Mouse (Mus musculus) testis, postnatal 14 days (tissue): ENCODE results near the gene Agk.

Experiments
- DNase-seq: peaks from one replicate; pipeline ENCODE4 v3.0.0; 2021; ENCODE audit warnings: low spot score

Agk gene

DNA sequence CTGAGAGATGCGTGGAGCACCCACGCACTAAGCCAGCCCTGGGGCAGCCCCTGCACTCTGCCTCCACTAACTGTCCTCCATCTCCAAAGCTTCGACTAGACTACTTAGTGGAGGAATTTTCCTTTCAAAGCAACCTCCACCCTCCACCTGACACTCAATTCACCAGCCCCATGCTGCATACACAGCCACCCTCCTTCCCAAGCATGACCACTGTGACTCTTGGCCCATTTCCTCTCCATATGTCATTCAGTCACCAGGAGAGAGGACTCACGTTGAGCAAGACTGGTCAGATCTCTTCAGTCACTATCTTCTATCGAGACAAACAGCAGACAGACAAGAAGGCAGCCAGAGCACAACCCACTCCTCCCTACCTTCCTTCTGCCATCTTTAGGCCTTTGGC is 88.1 kb downstream of the Agk start:
- DNase-seq, result no peak

DNA sequence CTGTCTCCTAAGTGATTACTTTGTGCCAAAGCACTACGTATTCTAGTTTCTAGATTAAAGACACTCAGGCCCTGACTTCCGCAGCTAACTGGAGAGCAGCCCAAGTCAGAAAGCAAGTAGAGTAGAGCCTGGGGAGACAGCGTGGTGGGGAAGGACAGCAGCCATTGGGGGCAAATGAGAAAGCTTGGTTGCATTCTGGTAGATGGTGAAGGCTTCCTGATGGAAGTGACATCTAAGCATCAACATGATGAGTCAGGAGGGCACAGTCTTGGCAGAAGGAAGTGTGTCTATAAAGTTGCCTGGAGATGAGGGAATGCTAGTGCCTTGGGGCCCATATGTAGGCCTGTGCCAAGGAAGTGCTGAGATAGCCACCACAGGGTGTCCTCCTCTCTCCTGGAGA is 88.6 kb downstream of the Agk start:
- no peak for DNase-seq

DNA sequence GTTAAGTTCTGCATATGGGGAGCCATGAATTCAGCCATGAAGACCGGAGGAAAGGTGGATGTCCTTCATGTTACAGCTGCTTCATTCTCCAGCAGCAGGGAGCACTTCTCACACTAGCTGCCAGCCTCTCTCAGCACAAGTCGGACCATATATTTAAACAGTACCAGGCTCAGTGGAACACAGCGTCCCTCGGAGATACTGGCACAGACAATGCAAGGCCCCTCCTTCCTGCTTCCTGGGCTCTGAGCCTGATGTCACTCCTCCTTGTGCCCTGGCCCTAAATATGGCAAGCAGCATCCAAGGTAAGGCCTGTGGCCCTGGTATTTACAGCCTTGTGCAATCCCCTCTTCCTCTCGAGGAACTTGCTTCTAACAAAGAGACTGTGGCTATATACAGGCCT is 90.8 kb downstream of the Agk start:
- DNase-seq, result no peak

DNA sequence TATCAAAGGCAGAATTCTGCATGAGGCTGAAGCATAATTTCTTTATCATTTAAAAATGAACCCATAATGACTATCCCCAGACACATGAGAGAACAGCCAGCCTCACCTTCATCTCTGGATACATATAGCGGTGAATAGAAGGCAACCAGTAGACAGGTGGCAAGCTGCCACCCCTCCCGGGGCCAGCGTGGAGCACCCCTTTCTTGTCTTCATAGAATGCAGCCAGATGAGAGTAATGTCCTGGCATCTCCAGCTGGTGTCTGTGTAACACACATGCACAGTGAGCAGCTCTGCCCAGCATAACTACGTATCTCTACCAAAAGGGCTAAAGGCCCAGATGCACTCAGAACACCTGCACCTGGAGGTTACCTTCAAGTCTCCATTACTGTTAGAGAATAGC is 93.4 kb downstream of the Agk start:
- no peak for DNase-seq

DNA sequence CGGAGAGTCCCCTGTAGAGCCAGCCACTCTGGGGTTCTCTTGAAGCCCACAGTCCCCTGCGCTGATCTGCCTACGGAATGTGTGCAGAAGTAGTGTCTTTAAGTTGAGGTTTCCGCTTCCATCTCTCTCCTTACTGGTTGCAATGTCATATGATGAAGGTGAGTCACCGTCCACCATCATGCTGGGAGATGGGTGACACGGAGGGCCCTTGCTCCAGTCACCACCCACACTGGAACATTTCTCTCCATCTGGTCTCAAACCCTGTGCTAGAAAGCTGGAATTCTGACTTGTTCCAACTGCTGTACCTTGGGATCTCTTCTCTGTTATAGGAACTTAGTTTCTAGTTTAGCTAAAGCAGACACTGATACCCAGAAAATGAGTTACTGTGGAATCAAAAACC is 96.1 kb downstream of the Agk start:
- no peak for DNase-seq

DNA sequence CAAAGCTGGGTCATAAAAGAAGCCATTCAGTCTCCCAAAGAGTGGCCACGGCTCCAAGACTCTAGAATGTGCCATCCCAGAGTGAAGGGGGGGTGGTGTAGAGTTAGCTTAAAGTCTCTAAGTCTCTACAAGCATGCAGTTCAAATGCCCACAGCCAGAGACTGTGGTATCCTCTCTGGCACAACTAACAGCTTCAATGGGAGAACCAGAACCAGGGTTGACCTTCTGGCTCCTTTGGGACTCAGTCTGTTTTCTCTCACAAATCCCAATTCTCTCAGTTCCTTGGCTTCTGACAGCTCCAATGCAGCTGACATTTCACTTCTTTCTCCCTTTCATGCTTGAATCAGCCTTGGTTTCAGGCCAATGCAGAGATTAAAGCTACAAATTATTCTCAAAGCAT is 98.0 kb downstream of the Agk start:
- no peak for DNase-seq

DNA sequence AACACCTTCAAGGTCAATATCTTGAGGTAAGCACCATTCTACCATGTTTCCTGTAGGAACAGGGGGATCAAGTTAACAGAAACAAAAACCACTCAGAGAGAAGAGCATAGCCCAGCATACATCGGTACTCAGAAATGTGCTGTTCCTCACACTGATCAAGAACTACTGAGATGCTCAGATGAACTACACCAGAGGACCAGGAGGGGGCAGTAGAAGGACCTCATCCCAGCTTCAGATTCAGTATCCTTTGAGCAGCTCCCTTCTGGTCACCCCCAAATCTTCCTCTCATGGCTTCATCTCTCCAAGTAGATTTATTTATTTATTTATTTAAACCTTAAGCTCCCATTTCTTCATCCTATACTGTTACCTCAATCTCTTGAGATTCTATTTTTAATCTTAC is 98.8 kb downstream of the Agk start:
- DNase-seq, result no peak

DNA sequence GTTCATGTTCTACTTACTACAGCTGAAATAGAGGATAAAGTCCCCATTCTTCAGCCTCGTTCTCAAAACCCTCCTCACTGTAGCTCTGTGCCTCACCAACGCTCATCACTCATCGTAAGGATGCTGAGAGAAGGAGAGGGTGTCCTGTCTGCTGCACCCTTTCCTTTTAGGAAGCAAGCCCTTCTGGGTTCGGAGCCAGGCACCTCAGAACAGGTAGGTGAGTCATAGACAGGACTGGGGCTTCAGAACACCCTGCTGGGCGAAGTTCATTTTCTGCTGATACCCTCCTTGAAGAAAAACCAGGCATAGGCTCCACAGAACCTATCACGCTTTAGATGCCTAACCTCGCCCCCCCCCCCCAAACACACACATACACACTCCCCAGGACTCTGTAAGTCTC is 102.5 kb downstream of the Agk start:
- no peak for DNase-seq

DNA sequence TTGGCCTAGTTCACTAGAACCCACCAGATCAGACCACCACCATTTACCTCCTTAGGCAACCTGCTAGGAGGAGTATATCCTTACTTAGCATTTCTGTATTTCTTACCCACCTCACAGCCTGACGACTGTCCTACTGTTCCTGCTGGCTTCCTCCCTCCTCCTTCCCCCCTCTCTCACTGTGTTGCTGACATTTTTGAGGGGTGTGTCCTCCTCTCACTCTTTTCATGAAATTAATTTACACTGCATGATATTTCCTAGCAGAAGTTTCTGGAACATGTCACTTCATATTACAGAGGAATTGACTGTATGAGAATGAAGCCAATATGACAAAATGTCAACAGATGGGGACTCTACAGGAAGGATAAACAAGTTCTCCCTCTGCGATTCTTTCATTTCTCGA is 103.7 kb downstream of the Agk start:
- no peak for DNase-seq

DNA sequence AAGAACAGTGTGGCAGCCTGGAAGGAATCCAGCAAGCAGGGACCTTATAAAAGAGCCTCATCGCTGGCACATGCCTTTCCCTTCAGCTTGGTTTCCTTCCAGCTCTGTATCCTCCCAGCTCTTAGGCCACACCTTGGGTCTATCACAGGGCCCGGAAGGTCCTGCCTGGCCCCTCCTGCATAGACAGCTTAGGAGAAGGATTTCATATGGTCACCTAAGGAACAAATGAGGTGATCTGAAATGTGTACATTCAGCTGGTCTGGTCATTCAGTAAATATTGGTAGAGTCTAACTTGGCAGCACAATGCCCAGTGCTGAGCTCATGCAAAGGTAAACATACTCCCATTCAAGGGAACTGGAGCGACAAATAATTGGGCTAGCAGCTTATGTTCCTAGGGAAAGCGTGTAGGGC is 104.6 kb downstream of the Agk start:
- no peak for DNase-seq

DNA sequence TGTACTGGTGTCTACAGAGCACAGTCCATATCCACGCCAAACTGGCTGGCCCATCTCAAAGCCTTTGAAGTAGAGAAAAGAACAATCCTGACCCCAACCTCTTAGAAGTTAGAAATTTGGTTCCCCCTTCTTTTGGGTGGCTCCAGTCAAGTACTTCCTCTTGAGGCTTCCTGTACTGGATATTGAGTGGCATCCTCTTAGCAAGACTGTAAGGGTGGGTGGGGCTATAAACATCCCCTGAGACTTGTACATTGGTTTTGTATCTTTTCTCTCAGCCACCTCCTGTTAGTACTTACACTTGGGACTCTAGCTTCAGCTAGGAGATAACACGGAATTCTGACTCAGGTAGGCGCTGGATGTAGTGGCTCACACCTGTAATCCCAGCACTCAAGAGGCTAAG is 105.3 kb downstream of the Agk start:
- no peak for DNase-seq

DNA sequence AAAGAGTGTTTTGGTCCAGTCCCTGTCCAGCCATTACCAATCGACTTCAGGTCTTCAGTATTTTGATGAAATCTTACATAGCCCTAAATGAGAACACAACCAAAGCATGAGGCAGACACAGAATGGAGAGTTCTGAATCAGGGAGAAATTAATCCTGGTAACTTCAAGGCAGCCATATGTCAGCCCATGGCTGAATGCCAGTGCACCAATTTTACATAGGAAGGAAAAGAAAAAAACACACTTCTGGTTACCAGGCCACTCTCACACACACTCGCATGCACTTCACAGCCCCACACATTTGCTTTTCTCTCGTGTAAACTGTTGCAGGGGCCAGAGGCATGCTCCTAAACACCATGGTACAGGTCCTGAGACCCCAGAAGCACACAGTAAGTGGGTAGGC is 105.9 kb downstream of the Agk start:
- no peak for DNase-seq

DNA sequence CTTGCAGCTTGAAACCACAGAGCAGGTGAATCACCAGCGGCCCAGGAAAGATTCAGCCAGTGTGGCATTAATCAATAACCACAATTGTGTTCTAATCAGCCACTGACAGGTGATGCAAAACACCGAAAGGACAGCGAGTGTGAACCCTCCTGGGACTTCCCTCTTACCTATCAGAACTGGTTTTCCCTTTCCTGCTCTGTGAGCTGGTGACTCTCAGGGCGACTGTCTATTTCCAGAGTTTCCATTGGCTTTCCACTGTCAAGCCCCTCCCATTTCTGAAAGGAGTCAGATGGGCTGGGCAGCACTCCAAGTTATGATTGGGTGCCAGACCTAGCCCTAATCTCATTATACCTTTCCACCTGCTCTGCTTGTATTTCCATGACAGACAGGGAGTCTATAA is 106.4 kb downstream of the Agk start:
- no peak for DNase-seq

DNA sequence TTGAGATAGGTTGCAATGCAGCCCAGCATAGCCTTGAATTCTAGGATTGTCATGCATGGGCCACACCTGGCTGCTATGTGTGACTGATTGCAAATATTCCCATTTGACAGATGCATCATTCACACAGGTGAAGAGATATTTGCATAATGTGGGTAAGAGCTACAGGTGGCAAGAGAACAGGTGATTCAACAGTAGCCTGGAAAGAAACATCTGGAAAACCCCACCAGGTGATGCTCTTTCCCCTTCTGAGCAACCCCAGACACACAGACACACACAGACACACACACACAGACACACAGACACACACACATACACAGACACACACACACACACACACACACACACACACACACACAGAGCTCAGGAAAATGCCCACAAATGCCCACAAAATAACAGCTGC is 106.8 kb downstream of the Agk start:
- DNase-seq, result no peak

DNA sequence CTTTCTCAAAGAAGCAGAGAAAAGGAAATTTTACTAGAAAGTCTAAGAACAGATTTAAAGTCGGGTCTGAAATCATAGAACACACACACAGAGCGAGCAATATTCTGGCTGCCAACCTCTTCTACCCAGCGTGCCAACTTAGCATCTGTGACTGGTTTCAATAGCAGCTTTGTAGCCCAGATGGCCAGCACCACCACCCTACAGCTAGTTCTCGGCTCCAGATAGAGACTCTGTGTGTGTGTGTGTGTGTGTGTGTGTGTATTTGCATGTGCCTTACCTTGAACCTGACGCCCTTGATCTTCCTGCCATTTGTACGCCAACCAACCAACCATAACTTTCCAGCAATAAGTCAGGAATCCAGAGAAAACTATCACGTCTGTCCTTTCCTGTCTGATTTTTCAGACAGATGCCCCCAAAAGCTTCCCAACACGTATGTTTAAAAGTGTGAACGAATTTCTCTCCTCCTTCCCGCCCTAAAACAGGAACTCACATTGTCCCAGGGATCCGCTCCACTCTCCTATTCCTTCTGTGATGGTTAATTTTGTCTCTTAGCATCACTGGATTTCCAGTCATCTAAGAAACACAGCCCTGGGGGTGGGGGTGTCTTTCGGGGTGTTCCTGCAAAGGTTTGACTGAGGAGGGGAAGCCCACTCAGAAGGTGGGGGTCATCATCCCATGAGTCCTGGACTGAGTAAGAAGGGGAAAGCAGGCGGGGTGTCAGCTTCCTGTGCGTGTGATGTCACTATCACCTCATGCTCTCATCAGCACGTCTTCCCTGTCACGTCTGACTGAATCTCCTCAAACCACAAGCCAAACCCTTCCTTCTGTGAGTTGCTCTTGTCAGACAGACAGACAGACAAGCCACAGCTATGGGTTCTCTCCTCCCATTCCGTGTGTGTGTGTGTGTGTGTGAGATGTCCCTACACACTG is 107.6 kb downstream of the Agk start:
- no peak for DNase-seq

DNA sequence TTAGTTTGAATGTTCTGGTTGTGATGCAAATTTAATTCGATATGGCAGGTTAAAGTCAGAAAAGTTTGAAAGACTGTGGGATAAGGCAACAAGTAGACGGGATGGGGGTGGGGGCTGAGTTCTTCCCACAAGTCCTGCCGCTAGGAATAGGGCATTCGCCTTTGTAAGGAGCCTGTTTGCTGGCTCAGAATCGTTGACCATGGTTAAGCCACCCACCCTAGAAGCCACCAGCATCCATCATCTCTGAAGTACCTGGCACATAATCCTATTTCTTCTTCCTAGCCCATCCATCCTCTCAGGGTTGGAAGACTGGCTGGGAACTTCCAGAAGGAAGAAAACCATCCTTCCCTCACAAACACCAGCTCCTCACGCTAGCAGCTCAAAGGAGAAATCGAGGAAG is 109.7 kb downstream of the Agk start:
- no peak for DNase-seq

DNA sequence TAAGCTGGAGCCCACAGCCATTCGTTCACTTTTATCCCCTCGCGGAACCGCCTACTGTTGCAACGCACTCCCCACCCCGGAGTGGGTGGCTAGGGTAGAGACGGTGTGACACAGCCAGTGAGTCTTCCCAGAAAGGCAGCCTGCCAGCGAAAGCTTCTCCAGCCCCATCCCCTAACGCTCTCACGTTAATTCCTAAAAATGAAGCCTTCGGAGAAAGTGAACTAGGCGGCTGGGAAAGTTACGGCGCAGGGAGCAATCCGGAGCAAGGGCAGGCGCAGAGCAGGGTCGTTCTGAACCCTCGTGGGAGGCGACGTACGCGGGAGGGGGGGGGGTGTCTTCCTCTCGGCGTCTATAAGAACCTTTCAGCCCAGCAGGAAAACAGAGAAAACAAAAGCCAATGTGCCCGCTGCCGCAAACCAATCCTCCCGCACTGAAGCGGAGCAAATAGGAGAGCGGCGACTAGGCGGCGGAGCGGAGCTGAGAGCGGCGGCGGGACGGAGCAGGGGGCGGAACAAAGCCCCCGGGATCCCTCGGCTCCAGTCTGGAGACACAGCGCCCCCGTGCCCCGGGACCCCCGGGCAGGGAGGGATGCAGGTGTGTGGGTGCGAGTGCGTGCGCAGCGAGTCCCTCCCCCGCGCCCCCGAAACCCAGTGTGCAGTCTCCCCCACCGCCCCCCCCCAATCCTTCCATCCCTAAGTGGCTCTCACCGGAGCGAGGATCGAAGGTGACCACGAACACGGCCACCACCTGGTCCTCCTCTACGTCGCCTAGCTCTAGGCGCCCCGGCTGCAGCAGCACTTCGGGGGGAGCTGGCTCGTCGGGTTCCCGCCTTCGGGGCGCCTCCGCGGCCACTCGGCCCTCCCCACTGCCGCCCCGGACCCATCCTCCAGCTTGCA is 110.4 kb downstream of the Agk start:
- DNase-seq, result peak; percentile 33

DNA sequence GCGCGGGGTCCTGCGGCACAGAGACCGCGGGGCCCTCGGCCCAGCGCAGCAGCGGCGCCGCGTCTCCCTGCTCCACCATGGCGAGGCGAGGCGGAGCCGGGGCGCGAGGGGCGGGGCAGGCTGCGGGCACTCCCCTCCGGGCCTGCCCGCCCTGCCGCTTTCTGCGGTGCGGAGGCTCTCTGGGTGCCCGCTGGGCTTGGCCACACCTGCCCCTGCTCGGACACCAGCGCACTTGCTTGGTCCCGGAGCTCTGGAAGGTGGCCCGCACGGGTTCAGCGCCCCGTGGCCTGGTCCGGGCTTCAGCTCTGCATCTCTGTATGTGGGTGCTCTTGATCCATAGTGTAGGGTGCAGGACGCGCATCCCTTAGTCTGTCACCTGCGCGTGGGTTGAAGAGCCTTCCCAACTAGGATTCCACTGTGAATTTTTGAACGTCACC is 111.1 kb downstream of the Agk start, which contains the start of gene E330009J07Rik:
Gene E330009J07Rik, minus strand, starts transcription at position 89 of the 437 bp plus-strand sequence.
- peak; percentile 74 for DNase-seq

DNA sequence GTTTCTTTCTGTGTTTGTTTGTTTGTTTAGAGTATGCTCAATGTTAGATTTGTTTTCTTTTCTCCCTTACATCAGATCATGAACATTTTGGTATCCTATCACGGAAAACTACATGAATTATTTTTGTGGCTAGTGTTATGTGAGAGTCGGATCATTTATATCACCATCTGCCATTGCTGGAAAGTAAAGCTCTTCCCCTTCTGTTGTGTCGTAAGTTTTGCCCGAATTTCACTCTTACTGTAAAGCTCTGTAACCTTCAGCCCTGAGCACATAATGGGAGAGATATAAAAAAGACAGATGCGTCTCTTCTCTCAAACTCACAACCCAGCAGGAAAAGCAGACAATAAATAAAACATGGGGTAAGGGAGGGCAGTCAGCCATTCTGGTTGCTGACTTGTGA is 114.0 kb downstream of the Agk start, which contains the start of gene Wee2:
Gene Wee2, plus strand, starts transcription at position 153 of the 400 bp plus-strand sequence.
- DNase-seq, result no peak

DNA sequence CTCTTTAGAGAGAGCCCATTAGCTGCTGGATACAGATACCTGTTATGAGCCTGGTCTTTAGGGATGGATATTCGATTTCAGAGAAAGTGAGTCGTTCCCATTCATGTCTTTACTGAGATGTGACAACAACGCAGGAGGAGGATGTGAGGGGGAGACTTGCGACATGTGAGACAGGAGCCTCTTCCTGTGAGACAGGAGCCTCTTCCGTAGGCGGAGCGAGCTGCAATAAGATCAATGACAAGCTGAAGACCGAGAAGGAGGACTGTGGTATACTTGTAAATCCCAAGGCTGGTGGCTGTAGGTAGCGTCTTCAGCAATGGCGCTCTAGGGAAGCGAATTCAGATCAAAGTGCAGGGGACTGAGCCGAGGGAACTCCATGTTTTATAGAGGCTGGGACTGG is 114.8 kb downstream of the Agk start:
- DNase-seq, result no peak

DNA sequence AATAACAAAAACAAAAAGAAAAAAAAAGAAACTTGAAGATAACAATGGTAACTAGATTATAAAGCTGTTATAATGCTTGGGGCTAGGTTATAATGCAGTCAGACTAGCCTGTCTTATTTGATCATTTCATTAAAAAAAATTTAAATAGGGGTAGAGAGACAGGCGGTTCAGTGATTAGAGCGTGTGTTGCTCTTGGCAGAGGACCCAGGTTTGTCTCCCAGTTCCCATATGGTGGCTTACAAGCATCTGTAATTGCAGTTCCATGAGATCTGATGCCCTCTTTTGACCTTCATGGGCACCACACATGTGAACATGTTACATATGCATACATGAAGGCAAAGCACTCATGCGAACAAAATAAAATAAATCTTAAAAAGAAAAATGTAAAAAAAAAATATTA is 116.3 kb downstream of the Agk start:
- DNase-seq, result no peak

DNA sequence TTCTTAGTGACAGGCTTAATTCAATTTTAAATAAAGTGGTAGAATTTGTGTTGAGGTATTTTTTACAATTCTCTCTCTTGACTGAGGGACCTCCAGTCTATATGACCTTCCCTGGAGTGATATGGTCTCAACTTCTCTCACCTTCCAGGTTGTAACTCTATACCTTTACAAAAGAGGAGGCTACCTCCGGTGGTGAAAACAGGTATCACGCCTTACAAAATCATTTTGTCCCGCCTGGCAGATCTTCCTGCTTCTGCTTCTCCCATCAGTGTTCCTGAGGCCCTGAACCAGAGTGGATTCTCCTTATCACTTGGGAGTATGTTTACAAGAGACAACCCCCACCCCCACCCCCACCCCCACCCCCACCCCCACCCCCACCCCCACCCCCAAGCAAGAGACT is 116.8 kb downstream of the Agk start:
- no peak for DNase-seq
